Mouse (Mus musculus) cerebellum, adult 11-12 months (tissue): ENCODE measurements around the gene Rce1.
"Not testable (repeated sequence)": the region's sequence is repeated elsewhere in the genome, so short reads cannot be mapped to it uniquely, and the experiment has no call there.

Experiments
- DNase-seq: peaks from one replicate; pipeline ENCODE4 v3.0.0; 2022

The Rce1 gene

GRCm38 (mm10) chr19:4613464-4614304 lies 11.8 kb downstream of the Rce1 start:
- peak; percentile 55 for DNase-seq

GRCm38 (mm10) chr19:4612181-4612961 lies 13.1 kb downstream of the Rce1 start:
- peak; percentile 57 for DNase-seq

- DNase-seq, result no peak
Observed at GRCm38 (mm10) chr19:4610109-4610508, 15.3 kb downstream of the Rce1 start.

- no peak for DNase-seq
Observed at GRCm38 (mm10) chr19:4608511-4608910, 16.9 kb downstream of the Rce1 start.

- no peak for DNase-seq
Observed at GRCm38 (mm10) chr19:4607406-4607805, 18.0 kb downstream of the Rce1 start.

- DNase-seq, result no peak
Observed at GRCm38 (mm10) chr19:4605654-4606053, 19.8 kb downstream of the Rce1 start.

- DNase-seq, result peak; percentile 45
Observed at GRCm38 (mm10) chr19:4603801-4604723, 21.4 kb downstream of the Rce1 start.

- no peak for DNase-seq
Observed at GRCm38 (mm10) chr19:4602459-4602858, 23.0 kb downstream of the Rce1 start.

GRCm38 (mm10) chr19:4596071-4596470 lies 29.4 kb downstream of the Rce1 start:
- DNase-seq, result no peak

GRCm38 (mm10) chr19:4593792-4594522 lies 31.5 kb downstream of the Rce1 start:
- DNase-seq, result no peak

GRCm38 (mm10) chr19:4590025-4590424 lies 35.4 kb downstream of the Rce1 start:
- no peak for DNase-seq

- DNase-seq, result no peak
Observed at GRCm38 (mm10) chr19:4589081-4589480, 36.4 kb downstream of the Rce1 start.

- no peak for DNase-seq
Observed at GRCm38 (mm10) chr19:4588430-4588829, 37.0 kb downstream of the Rce1 start.

GRCm38 (mm10) chr19:4587426-4587825 lies 38.0 kb downstream of the Rce1 start:
- DNase-seq, result no peak

- not testable (repeated sequence) for DNase-seq
Observed at GRCm38 (mm10) chr19:4586783-4587182, 38.7 kb downstream of the Rce1 start.

- DNase-seq, result no peak
Observed at GRCm38 (mm10) chr19:4583856-4584255, 41.6 kb downstream of the Rce1 start.

GRCm38 (mm10) chr19:4579296-4579695 lies 46.1 kb downstream of the Rce1 start:
- no peak for DNase-seq

GRCm38 (mm10) chr19:4578799-4579198 lies 46.6 kb downstream of the Rce1 start:
- peak; percentile 76 for DNase-seq

- no peak for DNase-seq
Observed at GRCm38 (mm10) chr19:4573241-4573640, 52.2 kb downstream of the Rce1 start.
